ENCODE assay signal across 13 mouse cellular contexts in the genomic region with DNA sequence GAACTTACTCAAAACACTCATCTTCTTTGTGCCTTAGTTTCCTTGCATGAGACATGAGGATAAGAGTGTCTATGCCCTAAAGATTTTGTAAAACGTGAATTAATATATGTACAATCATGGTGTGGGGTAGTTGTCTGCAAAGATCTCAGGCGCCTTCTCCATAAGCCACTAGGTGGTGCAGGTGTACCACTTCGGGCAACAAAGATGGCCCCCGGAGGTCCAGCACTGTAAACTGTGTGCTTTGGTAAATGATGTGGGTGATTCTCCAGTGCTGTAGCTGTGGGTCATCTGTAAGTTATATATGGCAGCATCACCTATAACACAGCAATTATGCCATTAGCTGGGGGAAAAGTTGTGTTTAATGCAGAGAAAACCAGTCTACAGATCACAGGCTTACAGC. TPM values are rescaled to one million over a fixed set of nuclear protein-coding genes. Genes with fewer than 3 reads are reported as not detected.
A peak's percentile ranks its signal among the peaks of the same experiment; 100 is the strongest.
DNase-seq lines count a peak whose midpoint lies in the region; ATAC-seq and TF ChIP-seq lines count a peak whose summit lies in the region.
"Had no signal": no experiment of that assay in that cellular context is flagged by ENCODE, and none has a peak within 500 bp of the region (broad histone marks: within the 10 kb centered on the region; RNA-seq: fewer than 3 reads in every experiment).

No protein-coding gene starts in this region.

- TF ChIP-seq POLR2A in lung, adult 2 months (IDR thresholded peaks at IDR 0.05; ENCODE audit: borderline replicate concordance, extremely low read depth, low read depth, low read length), result no peak
- no peak for TF ChIP-seq POLR2A in brain, embryonic 14.5 days (IDR thresholded peaks at IDR 0.05; ENCODE audit: borderline replicate concordance, extremely low read depth, insufficient read depth, insufficient read length, poor library complexity, severe bottlenecking)

- no peaks in the 10 kb centered on the region for H3K9me3 ChIP-seq in E14TG2a.4 (ENCODE audit: low read length)
- H3K9me3 ChIP-seq in stomach, postnatal 0 days (ENCODE audit: control insufficient read depth, low read length), result no peaks in the 10 kb centered on the region
- H3K9me3 ChIP-seq in hindbrain, embryonic 14.5 days (ENCODE audit: control insufficient read depth, low read length), result no peaks in the 10 kb centered on the region
- no peaks in the 10 kb centered on the region for H3K9me3 ChIP-seq in kidney, embryonic 14.5 days (ENCODE audit: control insufficient read depth, low read length)

- peaks cover 62% of the 10 kb centered on the region for H3K27me3 ChIP-seq in E14TG2a.4 (ENCODE audit: insufficient read depth, low read length)
- H3K27me3 ChIP-seq in stomach, postnatal 0 days (ENCODE audit: control insufficient read depth, insufficient read depth, low read length), result no peaks in the 10 kb centered on the region
- peaks cover 42% of the 10 kb centered on the region for H3K27me3 ChIP-seq in hindbrain, embryonic 14.5 days (ENCODE audit: control insufficient read depth, insufficient read depth, low read length)
- H3K27me3 ChIP-seq in kidney, embryonic 14.5 days (ENCODE audit: control insufficient read depth, insufficient read depth, low read length), result peaks cover 35% of the 10 kb centered on the region

- WGBS in lung, adult 2 months, result 47% methylated on average over 4 of the region's 4 CpGs
- 62% methylated on average over 4 of the region's 4 CpGs for WGBS in stomach, postnatal 0 days
- 68% methylated on average over 4 of the region's 4 CpGs for WGBS in hindbrain, embryonic 14.5 days
- 62% methylated on average over 4 of the region's 4 CpGs for WGBS in kidney, embryonic 14.5 days

- no peak overlapping the region for H3K9ac ChIP-seq in stomach, postnatal 0 days (ENCODE audit: low read length)
- no peak overlapping the region for H3K9ac ChIP-seq in hindbrain, embryonic 14.5 days
- no peak overlapping the region for H3K9ac ChIP-seq in kidney, embryonic 14.5 days (ENCODE audit: low read depth, low read length)

- no peak overlapping the region for H3K27ac ChIP-seq in stomach, postnatal 0 days (replicated peaks)
- H3K27ac ChIP-seq in hindbrain, embryonic 14.5 days, result no peak overlapping the region
- no peak overlapping the region for H3K27ac ChIP-seq in kidney, embryonic 14.5 days (ENCODE audit: low read depth, low read length)

- peaks cover 3% of the 10 kb centered on the region; the same call in 1 of the 2 replicates for H3K4me1 ChIP-seq in lung, adult 2 months (ENCODE audit: control insufficient read depth, insufficient read depth, low read length)
- peaks cover 60% of the 10 kb centered on the region for H3K4me1 ChIP-seq in E14TG2a.4 (replicated peaks; ENCODE audit: low read depth, low read length)
- 0 out of 2 replicates have a peak, but pooled peaks cover 3% of the 10 kb centered on the region for H3K4me1 ChIP-seq in stomach, postnatal 0 days (replicated peaks; ENCODE audit: control insufficient read depth, insufficient read depth)
- H3K4me1 ChIP-seq in hindbrain, embryonic 14.5 days (replicated peaks; ENCODE audit: control insufficient read depth, insufficient read depth, low read length), result peaks cover 9% of the 10 kb centered on the region; the same call in 1 of the 2 replicates
- peaks cover 4% of the 10 kb centered on the region for H3K4me1 ChIP-seq in kidney, embryonic 14.5 days (ENCODE audit: control insufficient read depth, insufficient read depth, low read length)

- no peak for ATAC-seq in stomach, postnatal 0 days (ENCODE audit: low FRiP score, low TSS enrichment)
- ATAC-seq in hindbrain, embryonic 14.5 days (ENCODE audit: low FRiP score), result no peak
- ATAC-seq in kidney, embryonic 14.5 days (ENCODE audit: low FRiP score, low TSS enrichment), result no peak
- ATAC-seq: inflammation-experienced regulatory T-cells, adult 6 months had no signal

- no peak for TF ChIP-seq EP300 in stomach, postnatal 0 days (optimal IDR thresholded peaks at IDR 0.05)

- H3K4me2 ChIP-seq in stomach, postnatal 0 days (replicated peaks; ENCODE audit: low read depth), result no peak overlapping the region
- H3K4me2 ChIP-seq in hindbrain, embryonic 14.5 days (replicated peaks), result no peak overlapping the region
- H3K4me2 ChIP-seq in kidney, embryonic 14.5 days (replicated peaks; ENCODE audit: low read depth, low read length), result no peak overlapping the region

- no peak for DNase-seq in lung, adult 2 months
- no peak for DNase-seq in lung, postnatal 25 days (ENCODE audit: low spot score)
- no peak for DNase-seq in brain, embryonic 14.5 days (ENCODE audit: low read depth)
- DNase-seq in stomach, postnatal 0 days (ENCODE audit: low spot score), result no peak
- DNase-seq in urinary bladder, postnatal 4 days (ENCODE audit: low spot score in 2 of 2), result no peak
- no peak for DNase-seq in hindbrain, embryonic 14.5 days (ENCODE audit: low spot score)
- DNase-seq: adrenal gland, adult 2 months; cerebellum, adult 9-10 months; right cerebral cortex, postnatal 25 days had no signal

- no peaks in the 10 kb centered on the region for H3K36me3 ChIP-seq in E14TG2a.4 (ENCODE audit: insufficient read depth, low read length)
- H3K36me3 ChIP-seq in stomach, postnatal 0 days (ENCODE audit: control insufficient read depth, insufficient read depth, low read length), result no peaks in the 10 kb centered on the region
- H3K36me3 ChIP-seq in hindbrain, embryonic 14.5 days (replicated peaks; ENCODE audit: control insufficient read depth, insufficient read depth), result no peaks in the 10 kb centered on the region
- no peaks in the 10 kb centered on the region for H3K36me3 ChIP-seq in kidney, embryonic 14.5 days (ENCODE audit: control insufficient read depth, insufficient read depth, low read length)

- 0 out of 2 replicates have a peak, but pooled peaks have one; percentile 43 for TF ChIP-seq CTCF in lung, adult 2 months (IDR thresholded peaks at IDR 0.05; ENCODE audit: insufficient read depth, low read length)
- TF ChIP-seq CTCF in E14TG2a.4 (conservative IDR thresholded peaks at IDR 0.05; ENCODE audit: low read length), result peak; percentile 63
- peak; percentile 19; the same call in 1 of the 2 replicates for TF ChIP-seq CTCF in brain, embryonic 14.5 days (IDR thresholded peaks at IDR 0.05; ENCODE audit: borderline replicate concordance, extremely low read depth, insufficient read depth, insufficient read length)
- peak; percentile 58 for TF ChIP-seq CTCF in stomach, postnatal 0 days (IDR thresholded peaks at IDR 0.05; ENCODE audit: low read depth)

- no peak overlapping the region for H3K4me3 ChIP-seq in lung, adult 2 months (replicated peaks; ENCODE audit: extremely low read depth, low read depth, low read length)
- H3K4me3 ChIP-seq in E14TG2a.4 (replicated peaks; ENCODE audit: low read length), result no peak overlapping the region
- H3K4me3 ChIP-seq in stomach, postnatal 0 days (ENCODE audit: low read depth, low read length), result no peak overlapping the region
- no peak overlapping the region for H3K4me3 ChIP-seq in hindbrain, embryonic 14.5 days (replicated peaks; ENCODE audit: low read length)
- H3K4me3 ChIP-seq in kidney, embryonic 14.5 days (ENCODE audit: low read length), result no peak overlapping the region
- H3K4me3 ChIP-seq: erythroblast, embryonic 14.5 days had no signal

RNA-seq across cellular contexts. Expression of a gene that starts 3.6 kb away (rescaled TPM):
- polyA plus RNA-seq in lung, adult 2 months (2012; rRNA removed), result 58.8 and 65.7 TPM in 2 replicates
- polyA plus RNA-seq in brain, embryonic 14.5 days (2012; rRNA removed), result 31.4 and 62.8 TPM in 2 replicates
- polyA plus RNA-seq in stomach, postnatal 0 days (2015; fragmentation: Nextera tagmentation; extraction: Ambion mirVana), result 7.4 and 8.5 TPM in 2 replicates
- 13.1 and 14.1 TPM in 2 replicates for polyA plus RNA-seq in hindbrain, embryonic 14.5 days (2014; fragmentation: Nextera tagmentation; extraction: Ambion mirVana)
- 8.5 and 10.2 TPM in 2 replicates for polyA plus RNA-seq in kidney, embryonic 14.5 days (2014; fragmentation: Nextera tagmentation; extraction: Ambion mirVana)
- polyA plus RNA-seq: erythroblast, embryonic 14.5 days had no signal

RNA-seq across cellular contexts. Expression of a gene that starts 27.7 kb away (rescaled TPM):
- 10.8 and 11.7 TPM in 2 replicates for polyA plus RNA-seq in lung, adult 2 months (2012; rRNA removed)
- polyA plus RNA-seq in brain, embryonic 14.5 days (2012; rRNA removed), result 0.32 and 0.74 TPM in 2 replicates
- polyA plus RNA-seq in stomach, postnatal 0 days (2015; fragmentation: Nextera tagmentation; extraction: Ambion mirVana), result 0.24 and 0.36 TPM in 2 replicates
- 0.37 and 1.2 TPM in 2 replicates for polyA plus RNA-seq in hindbrain, embryonic 14.5 days (2014; fragmentation: Nextera tagmentation; extraction: Ambion mirVana)
- polyA plus RNA-seq in kidney, embryonic 14.5 days (2014; fragmentation: Nextera tagmentation; extraction: Ambion mirVana), result 0.41 and 1.5 TPM in 2 replicates
